Mouse (Mus musculus) forelimb bud, embryonic 11.5 days (tissue): ENCODE measurements at regions not wholly inside any gene's neighbourhood (a gene's known extent, or its start where the extent isn't known, plus 50 kb on each side); places are given as distances from the start of the nearest gene placed in this dataset.
A peak's percentile ranks its signal among the peaks of the same experiment; 100 is the strongest.

Source experiments
- DNase-seq: peaks from one replicate; pipeline ENCODE4 v3.0.0-alpha.2; 2012; ENCODE audit warnings: low read depth, low spot score

GRCm38 (mm10) chr19:35263101-35263500, 340.9 kb downstream of the Kif20b start:
- DNase-seq = no peak

DNA sequence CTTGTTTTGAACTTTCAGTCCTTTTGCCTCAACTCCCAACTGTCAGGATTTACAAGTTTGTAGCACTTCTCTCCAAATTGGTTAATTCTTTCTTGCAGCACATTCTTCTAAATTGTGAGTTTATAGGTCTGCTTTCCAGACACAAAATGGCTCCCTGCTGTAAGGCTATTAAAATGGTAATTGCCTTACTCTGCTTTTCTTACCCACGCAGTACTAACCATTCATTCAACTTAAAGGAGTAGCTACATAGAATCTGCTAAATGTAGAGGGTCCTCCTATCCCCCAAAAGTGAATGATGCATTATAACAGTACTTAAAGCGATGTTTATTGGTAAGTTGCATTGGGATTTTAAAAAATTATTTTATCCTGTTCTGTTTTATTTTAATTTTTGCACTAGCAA, 356.2 kb downstream of the Kif20b start:
- DNase-seq = peak; percentile 5

GRCm38 (mm10) chr19:35282775-35283447, 360.8 kb downstream of the Kif20b start:
- DNase-seq = no peak

GRCm38 (mm10) chr19:35298846-35299245, 376.7 kb downstream of the Kif20b start:
- DNase-seq = no peak

DNA sequence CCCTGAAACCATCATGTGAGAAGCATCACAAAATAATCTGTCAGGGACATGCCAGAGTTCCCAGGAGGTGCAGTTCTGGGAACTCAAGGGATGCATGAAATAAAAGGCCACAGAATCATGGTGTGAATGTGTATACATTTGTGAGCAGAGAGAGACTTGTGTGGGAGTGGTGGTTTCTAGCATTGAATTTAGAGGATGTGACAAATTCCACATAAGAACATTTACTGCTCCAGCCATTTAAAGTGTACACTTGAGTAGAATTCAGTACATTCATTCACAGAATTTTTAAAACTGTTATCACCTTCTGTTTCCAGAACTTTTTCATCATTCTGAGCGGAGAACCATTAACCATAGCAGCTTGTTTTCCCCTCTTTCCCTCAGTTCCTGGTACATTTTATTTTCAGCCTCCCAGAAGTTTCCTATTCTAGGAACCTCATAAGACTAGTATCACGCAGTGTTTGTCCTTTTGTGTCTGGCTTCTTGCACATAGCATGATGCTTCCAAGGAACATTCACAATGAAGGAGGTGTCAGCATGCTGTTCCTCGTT, 380.6 kb downstream of the Kif20b start:
- no peak for DNase-seq
